Mouse (Mus musculus): ENCODE data around the gene Tbck.

Tbck gene

GRCm38 (mm10) chr3:132683447-132684230 lies at the start of gene Tbck:
Gene Tbck (plus strand): TSS chr3:132684144.
- CTCF ChIA-PET, result no interaction called here

DNA sequence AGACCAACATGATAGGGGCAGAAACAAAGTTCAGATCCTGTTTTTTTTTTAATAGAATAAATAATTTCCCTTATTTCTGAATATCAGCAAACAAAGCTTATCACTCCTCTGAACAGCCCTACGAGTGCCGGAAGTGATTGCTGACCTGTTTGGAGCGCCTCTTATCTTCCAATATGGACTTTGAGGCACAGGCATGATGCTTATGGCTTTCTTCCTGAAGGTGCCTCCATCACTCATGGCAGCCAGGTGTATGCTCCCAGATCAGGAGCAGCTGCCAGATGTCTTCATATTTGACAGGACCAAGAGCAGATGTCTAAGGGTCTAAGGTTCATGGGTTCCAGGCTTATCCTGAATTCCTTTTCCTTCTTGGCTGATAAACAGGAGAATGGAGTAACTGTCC lies 46.9 kb upstream of the Tbck start:
- CTCF ChIA-PET, result no interaction called here

- CTCF ChIA-PET, result interaction anchor here (0.6 kb wide), 1 partner anchor 1468 kb away, joined by 3 read pairs; no protein-coding TSS in a partner anchor
Observed at GRCm38 (mm10) chr3:132644071-132644470, 39.9 kb upstream of the Tbck start.

- CTCF ChIA-PET, result no interaction called here
Observed at GRCm38 (mm10) chr3:132646814-132647213, 37.1 kb upstream of the Tbck start.

GRCm38 (mm10) chr3:132649368-132649767 lies 34.6 kb upstream of the Tbck start:
- CTCF ChIA-PET, result no interaction called here

- CTCF ChIA-PET, result no interaction called here
Observed at GRCm38 (mm10) chr3:132650191-132650590, 33.8 kb upstream of the Tbck start.

- CTCF ChIA-PET, result no interaction called here
Observed at GRCm38 (mm10) chr3:132651776-132652175, 32.2 kb upstream of the Tbck start.

- CTCF ChIA-PET, result no interaction called here
Observed at GRCm38 (mm10) chr3:132653959-132654358, 30.0 kb upstream of the Tbck start.

DNA sequence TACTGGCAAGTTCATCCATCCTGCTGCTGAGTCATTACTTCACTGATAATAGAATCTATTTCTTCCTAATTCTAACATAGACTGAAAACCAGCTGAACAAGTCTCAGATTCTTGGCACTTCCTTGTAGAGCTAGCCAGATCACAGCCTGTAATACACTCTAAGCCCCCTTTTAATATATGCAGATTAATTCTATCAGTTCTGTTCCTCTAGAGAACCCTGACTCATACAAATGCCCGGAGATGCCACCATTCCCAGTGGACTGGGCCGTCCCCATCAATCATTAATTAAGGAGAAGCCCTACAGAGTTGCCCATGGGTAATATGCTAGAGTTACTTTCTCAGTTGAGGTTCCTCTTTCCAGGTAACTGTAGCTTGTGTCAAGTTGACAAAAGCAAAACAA lies 28.0 kb upstream of the Tbck start:
- CTCF ChIA-PET, result no interaction called here

DNA sequence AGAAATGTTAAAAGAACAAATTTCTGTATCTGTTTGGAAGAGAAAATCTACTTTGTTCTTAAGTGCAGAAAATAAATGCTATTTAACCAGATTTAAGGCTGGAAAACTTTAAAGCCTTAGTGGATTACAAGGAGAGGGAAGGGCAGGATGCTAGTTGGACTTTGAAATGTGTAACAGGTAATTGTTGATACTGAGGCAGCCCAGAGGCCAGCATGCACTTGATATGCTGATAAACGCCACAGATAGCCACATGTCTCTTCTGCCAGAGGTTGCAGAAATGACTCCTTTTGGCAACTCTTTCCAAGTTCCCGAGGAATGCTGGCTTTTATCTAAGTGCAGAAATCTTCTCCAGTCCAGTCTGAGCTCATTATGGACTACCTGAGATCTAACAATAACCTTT lies 6.5 kb upstream of the Tbck start:
- CTCF ChIA-PET, result no interaction called here

- CTCF ChIA-PET, result interaction anchor here (0.9 kb wide), 1 partner anchor 772 kb away, joined by 8 read pairs; no protein-coding TSS in a partner anchor
Observed at GRCm38 (mm10) chr3:132684231-132684928, 436 bp downstream of the Tbck start, which contains the start of gene Aimp1. Gene Aimp1 (minus strand): TSS chr3:132684370.

- CTCF ChIA-PET, result no interaction called here
Observed at GRCm38 (mm10) chr3:132701368-132701767, 17.4 kb downstream of the Tbck start.

GRCm38 (mm10) chr3:132704216-132704615 lies 20.3 kb downstream of the Tbck start:
- CTCF ChIA-PET, result no interaction called here

DNA sequence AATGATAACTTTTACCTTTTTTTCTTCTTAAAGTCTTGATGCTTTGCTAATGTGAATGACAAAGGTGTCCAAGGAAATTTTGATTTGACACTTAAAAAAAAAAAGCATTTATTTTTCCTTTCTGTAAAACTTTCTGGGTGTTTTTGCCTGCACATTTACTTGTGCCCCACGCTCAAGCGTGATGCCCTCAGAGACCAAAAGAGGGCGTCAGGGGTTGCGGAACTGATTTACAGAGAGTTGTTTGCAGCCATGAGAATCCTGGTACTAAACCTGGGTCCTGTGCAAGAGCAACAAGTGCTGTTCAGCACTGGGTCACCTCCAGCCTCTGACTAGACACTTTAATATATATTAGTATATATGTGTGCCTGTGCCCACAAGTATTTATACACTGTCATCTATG lies 23.0 kb downstream of the Tbck start:
- CTCF ChIA-PET, result no interaction called here

DNA sequence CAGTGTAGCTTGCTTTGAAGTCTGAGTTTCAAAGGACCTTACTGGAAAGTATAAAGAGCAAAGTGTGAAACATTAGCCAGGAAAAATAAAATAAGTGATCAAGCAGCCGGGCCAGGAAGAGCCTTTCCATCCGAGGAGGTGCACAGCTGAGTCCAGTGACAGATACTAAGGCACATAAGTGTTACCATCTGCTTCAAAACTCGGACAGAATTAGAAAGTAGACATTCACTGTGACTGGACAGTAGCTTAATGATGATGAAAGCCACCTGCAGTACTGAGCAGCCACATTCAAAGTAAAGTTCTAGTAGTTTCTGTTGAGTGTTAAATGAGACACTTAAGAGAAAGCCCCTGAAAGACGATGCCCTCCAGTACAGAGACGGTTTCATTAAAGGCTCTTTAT lies 30.0 kb downstream of the Tbck start:
- CTCF ChIA-PET, result no interaction called here

DNA sequence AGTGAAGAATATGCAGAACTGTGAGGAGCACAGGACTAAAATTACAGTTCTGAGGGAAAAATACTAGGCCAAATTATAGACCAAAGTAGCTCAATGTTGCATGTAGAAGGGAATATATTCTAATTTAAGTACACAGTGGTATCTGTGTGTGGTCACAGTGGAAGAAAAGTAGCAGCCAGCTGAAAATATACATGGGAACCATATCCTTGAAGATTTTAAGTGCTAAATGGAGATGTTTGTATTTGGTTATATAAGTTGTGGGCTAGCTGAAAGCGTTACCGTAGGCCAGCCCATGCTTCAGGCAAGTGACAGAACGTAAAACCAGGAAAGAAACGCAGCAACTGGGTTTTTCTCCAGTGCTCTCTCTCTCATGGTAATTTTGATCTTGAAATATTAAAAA lies 33.4 kb downstream of the Tbck start:
- CTCF ChIA-PET, result no interaction called here

GRCm38 (mm10) chr3:132724326-132724725 lies 40.4 kb downstream of the Tbck start:
- CTCF ChIA-PET, result no interaction called here

GRCm38 (mm10) chr3:132744287-132745146 lies 60.6 kb downstream of the Tbck start:
- CTCF ChIA-PET, result no interaction called here

DNA sequence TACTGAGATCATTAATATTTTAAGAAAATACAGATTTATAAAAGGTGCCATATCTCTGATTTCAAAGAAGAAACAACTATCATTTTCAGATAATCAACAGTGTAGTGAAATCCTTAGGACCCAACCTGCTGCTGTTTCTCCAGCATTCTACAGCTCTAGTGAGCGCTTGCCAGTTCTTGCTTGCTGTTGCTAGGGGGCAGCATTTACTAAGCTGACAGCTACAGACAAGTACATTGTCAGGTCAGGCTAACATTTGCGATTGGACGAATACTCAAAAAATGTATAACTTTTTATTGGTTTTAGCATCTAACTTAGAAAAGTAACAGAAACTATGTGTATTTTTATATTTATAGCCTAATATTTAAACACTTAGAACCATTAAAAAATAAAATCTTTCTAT lies 63.1 kb downstream of the Tbck start:
- CTCF ChIA-PET, result no interaction called here

- CTCF ChIA-PET, result no interaction called here
Observed at GRCm38 (mm10) chr3:132747766-132748165, 63.8 kb downstream of the Tbck start.

DNA sequence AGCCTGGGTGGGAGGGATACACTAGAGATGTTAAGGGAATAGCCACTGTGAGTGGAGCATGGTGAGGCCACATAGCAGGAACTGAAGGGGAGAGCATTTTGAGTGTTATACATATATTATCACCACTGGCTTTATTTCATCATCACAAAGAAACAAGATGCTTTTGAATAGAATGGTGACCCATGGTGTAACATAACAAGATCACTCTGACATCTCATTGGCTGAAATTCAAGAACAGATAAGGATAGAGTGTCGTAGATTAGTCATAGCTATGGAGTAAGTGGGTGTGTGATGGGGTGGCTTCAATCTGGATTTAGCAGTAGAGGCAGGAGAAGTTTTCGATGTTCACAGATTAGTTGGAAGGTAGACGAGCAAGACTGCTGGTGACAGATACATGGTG lies 64.8 kb downstream of the Tbck start:
- CTCF ChIA-PET, result no interaction called here

GRCm38 (mm10) chr3:132752772-132753171 lies 68.8 kb downstream of the Tbck start:
- CTCF ChIA-PET, result no interaction called here

- CTCF ChIA-PET, result no interaction called here
Observed at GRCm38 (mm10) chr3:132756274-132756673, 72.3 kb downstream of the Tbck start.

All from spleen, embryonic (tissue).